Mouse (Mus musculus): Measurements from ENCODE around the gene Pxylp1.

Gene Pxylp1

DNA sequence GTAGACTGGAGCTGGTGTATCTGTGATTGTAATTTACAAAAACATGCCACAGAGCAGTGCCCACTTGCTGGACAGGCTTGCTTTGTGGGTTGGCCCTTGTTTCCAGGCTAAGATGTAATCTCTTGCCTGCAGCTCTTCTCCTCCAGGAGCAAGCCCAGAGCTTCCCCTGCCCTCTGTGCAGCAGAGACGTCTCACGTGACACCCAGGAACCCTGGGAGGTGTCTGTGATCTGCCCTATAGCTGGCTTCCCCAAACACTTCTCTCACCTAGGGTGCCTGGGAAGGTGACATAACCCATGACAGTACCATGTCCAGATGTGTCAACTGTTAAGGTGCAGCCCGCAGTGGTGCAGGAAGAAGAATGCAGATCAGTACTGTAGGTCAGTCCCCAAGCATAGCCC is 28.9 kb downstream of the Pxylp1 start:
- in situ Hi-C loops (cut with MboI; ENCODE audit: unreplicated experiment in 2 of 2), result no loop called here

DNA sequence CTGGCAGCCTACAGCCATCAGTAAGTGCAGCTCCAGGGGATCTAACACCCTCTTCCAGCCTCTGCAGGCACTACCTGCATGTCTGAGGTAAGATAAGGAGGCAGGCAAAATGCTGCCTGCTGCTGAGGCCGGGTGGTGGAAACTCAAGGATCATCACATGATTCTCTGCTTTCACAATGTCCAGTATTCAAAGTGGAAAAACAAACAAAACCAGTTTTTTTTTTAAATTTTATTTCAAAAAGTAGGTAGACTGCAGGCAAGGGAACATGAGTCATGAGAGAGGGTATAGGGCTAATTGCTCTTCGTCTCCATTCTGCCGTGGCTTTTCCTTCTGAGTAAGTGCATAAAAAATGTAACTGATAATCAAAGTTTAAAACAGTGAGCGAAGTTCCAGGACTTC is 29.6 kb downstream of the Pxylp1 start:
- in situ Hi-C loops (cut with MboI; ENCODE audit: unreplicated experiment in 2 of 2), result no loop called here

GRCm38 (mm10) chr9:96861092-96861487 is 31.4 kb downstream of the Pxylp1 start:
- in situ Hi-C loops (cut with MboI; ENCODE audit: unreplicated experiment in 2 of 2), result no loop called here

DNA sequence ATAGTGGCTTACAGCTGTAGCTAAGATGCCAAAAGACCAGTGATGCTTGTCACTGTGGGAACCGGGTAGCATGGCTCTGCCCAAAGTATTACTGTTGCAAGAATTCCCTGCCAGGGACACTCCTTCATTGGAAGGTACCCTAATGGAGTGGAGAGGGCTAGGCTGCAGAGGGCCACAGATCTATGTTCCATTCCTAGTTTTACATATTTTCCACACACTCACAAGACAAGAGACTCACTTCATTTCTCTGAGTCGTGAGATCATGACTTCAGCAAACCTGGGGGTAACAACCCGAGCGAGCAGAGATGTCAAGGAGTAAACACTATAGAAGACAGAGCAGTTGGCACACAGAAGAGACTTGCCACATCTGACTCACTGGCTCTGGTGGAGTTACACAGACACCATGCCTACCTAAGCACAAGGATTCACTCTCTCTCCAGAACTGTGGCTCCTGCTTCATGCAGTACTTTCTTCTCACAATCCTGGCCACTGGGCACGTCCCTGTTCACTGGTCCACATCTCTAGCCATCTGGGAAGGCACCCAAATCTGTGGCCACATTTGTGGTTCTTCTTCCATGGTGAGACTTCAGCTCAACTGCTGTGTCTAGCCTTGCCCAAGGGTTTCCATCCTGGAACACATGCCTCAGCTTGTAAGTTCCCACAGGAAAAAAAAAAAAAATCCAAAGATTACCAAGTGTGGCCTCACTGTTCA is 31.9 kb downstream of the Pxylp1 start:
- in situ Hi-C loops (cut with MboI; ENCODE audit: unreplicated experiment in 2 of 2), result no loop called here

- in situ Hi-C loops (cut with MboI; ENCODE audit: unreplicated experiment in 2 of 2), result no loop called here
Observed at GRCm38 (mm10) chr9:96859027-96859426, 33.4 kb downstream of the Pxylp1 start.

DNA sequence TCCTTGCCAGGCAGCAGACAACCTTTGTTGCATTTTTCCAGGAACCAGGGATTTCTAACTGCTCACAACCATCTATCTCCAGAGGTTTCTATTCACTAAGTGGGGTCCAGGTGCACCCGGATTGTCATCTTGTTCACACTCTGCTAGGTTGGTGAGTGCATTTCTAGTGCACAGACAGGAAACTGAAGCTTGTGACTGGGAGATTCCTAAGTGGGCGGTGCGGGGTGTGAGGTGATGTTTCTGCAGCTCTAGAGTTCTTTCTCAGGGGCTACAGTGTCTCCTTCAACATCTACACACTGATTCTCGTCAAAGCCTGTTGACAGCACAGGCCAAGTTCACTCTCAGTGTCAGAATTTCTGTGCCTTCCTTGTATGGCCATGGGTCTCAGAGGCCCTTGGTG is 34.6 kb downstream of the Pxylp1 start:
- in situ Hi-C loops (cut with MboI; ENCODE audit: unreplicated experiment in 2 of 2), result no loop called here

DNA sequence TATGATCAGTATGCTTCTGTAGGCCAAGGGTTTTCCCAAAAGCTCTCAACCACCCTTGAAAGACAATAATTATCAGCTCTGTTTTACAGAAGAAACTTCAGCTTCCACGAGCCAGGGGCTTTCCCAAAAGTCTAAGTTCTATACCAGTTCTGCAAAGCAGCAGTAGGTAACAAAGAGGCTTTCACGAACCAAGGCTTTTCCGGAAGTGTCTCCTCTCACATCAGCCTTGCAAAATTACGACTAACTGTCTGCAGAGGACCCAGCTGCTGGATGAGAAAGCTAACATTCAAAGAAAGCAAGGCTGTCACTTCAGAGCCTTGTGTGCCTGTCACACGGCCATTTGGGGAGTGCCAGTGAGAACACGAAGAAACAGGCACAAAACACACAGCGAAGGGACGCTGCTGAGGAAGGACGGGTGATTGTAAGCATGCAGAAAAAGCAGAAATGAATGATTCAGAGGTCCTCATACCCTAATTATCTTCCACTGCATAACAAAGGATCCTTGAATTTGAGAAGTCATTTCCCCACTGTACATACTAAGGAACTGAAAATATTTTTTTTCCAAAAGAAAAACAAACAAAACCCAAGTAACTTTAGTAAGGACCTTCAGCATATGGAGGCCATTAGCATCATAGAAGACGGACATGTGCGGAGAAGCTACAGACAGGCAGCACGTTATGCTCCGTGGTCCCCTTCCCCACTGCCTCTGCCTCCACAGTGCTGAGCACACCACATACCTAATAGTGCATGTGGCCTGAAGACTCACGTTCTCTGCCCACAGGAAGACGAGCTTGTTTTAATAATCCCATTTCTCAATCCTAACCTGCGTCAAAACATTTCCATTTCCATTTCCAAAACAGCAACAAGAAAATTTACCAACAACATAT is 38.9 kb downstream of the Pxylp1 start:
- in situ Hi-C loops (cut with MboI; ENCODE audit: unreplicated experiment in 2 of 2), result no loop called here

GRCm38 (mm10) chr9:96851634-96852033 is 40.8 kb downstream of the Pxylp1 start:
- in situ Hi-C loops (cut with MboI; ENCODE audit: unreplicated experiment in 2 of 2), result no loop called here

- in situ Hi-C loops (cut with MboI; ENCODE audit: unreplicated experiment in 2 of 2), result no loop called here
Observed at GRCm38 (mm10) chr9:96851036-96851435, 41.4 kb downstream of the Pxylp1 start.

- in situ Hi-C loops (cut with MboI; ENCODE audit: unreplicated experiment in 2 of 2), result loop anchor here in 1 of 2 experiments (25.0 kb wide), 1 partner anchor 1312 kb away; no protein-coding TSS in a partner anchor
Observed at GRCm38 (mm10) chr9:96849012-96849411, 43.5 kb downstream of the Pxylp1 start.

- in situ Hi-C loops (cut with MboI; ENCODE audit: unreplicated experiment in 2 of 2), result loop anchor here in 1 of 2 experiments (25.0 kb wide), 1 partner anchor 1309 kb away; no protein-coding TSS in a partner anchor
Observed at GRCm38 (mm10) chr9:96846361-96846760, 46.1 kb downstream of the Pxylp1 start.

DNA sequence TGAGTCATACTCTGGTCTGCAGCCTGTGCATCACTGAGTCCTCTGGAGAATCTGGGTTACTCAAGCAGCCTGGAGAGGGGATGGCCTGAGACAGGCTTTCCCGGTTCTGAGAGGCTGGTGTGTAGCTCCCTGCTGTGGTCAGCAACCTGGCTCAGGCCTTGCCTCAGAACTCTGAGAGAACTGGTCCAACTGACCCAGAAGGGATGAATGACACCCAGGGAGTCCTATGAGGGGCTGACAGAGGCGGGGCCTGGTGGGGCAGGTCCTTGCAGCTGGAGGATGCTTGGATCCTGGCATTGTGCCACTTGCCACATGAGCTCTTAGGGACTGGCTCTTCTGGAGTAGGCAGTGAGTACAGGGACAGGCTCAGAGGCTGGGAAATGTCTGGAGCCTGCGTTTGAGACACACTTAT is 47.7 kb downstream of the Pxylp1 start:
- in situ Hi-C loops (cut with MboI; ENCODE audit: unreplicated experiment in 2 of 2), result loop anchor here in 1 of 2 experiments (25.0 kb wide), 1 partner anchor 1308 kb away; no protein-coding TSS in a partner anchor

- in situ Hi-C loops (cut with MboI; ENCODE audit: unreplicated experiment in 2 of 2), result loop anchor here in 1 of 2 experiments (25.0 kb wide), 1 partner anchor 1302 kb away; no protein-coding TSS in a partner anchor
Observed at GRCm38 (mm10) chr9:96839376-96839775, 53.1 kb downstream of the Pxylp1 start.

- in situ Hi-C loops (cut with MboI; ENCODE audit: unreplicated experiment in 2 of 2), result loop anchor here in 1 of 2 experiments (25.0 kb wide), 1 partner anchor 1302 kb away; no protein-coding TSS in a partner anchor
Observed at GRCm38 (mm10) chr9:96838864-96839263, 53.6 kb downstream of the Pxylp1 start.

GRCm38 (mm10) chr9:96837781-96838420 is 54.6 kb downstream of the Pxylp1 start:
- in situ Hi-C loops (cut with MboI; ENCODE audit: unreplicated experiment in 2 of 2), result loop anchor here in 1 of 2 experiments (25.0 kb wide), 1 partner anchor 1301 kb away; no protein-coding TSS in a partner anchor

- in situ Hi-C loops (cut with MboI; ENCODE audit: unreplicated experiment in 2 of 2), result loop anchor here in 1 of 2 experiments (25.0 kb wide), 1 partner anchor 1300 kb away; no protein-coding TSS in a partner anchor
Observed at GRCm38 (mm10) chr9:96836984-96837383, 55.5 kb downstream of the Pxylp1 start.

DNA sequence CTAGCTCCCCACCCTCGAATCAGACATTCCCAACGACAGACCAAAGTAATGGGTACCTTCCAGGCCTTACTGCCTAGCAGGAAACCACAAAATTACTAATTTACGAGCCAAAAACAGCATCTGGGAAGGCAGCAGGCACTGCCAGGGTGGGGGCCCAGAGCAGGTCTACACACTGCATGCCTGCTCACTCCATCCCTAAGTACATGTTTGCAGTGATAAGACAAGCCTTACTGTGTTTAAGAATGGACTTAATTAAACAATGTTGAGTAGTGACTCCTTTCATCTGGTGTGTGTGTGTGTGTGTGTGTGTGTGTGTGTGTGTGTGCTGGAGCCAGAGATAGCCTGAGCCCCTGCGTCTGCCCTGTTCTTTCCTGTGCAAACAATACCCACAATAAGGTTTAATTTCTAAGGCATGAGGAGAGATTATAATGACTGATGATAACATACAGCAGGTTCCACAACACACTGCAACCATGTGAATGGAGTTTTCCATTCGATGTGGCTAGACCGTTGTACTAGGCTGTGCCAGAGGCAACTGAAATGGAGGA is 57.0 kb downstream of the Pxylp1 start:
- in situ Hi-C loops (cut with MboI; ENCODE audit: unreplicated experiment in 2 of 2), result loop anchor here in 1 of 2 experiments (25.0 kb wide), 1 partner anchor 1298 kb away; no protein-coding TSS in a partner anchor

DNA sequence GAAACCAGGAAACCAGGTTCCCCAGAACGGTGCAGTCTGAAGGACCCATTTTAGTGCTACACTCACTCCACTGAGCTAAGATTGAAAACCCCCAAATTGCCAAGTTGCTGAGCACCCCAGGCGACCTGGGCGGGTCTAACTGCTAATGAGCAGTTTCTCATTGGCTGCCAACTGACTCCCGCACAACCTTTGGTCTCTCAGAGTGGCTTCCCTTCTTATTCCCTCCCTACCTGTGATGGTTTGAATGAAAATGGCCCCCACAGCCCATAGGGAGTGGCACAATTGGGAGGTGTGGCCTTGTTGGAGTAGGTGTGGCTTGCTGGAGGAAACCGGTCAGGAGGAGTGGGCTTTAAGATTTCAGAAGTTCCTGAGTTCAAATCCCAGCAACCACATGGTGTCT is 58.9 kb downstream of the Pxylp1 start:
- in situ Hi-C loops (cut with MboI; ENCODE audit: unreplicated experiment in 2 of 2), result loop anchor here in 1 of 2 experiments (25.0 kb wide), 1 partner anchor 1296 kb away; no protein-coding TSS in a partner anchor

GRCm38 (mm10) chr9:96832516-96832915 is 60.0 kb downstream of the Pxylp1 start:
- in situ Hi-C loops (cut with MboI; ENCODE audit: unreplicated experiment in 2 of 2), result loop anchor here in 1 of 2 experiments (25.0 kb wide), 1 partner anchor 1295 kb away; no protein-coding TSS in a partner anchor

- in situ Hi-C loops (cut with MboI; ENCODE audit: unreplicated experiment in 2 of 2), result loop anchor here in 1 of 2 experiments (25.0 kb wide), 1 partner anchor 1294 kb away; no protein-coding TSS in a partner anchor
Observed at GRCm38 (mm10) chr9:96830856-96831359, 61.6 kb downstream of the Pxylp1 start.
